Mouse (Mus musculus): Measurements from ENCODE around the gene Mfsd12. TPM values are rescaled to one million over a fixed set of nuclear protein-coding genes. Genes with fewer than 3 reads are reported as not detected.

Mfsd12 gene
- polyA plus RNA-seq, 1 experiment from 2014 or later, result 7.4 TPM

DNA sequence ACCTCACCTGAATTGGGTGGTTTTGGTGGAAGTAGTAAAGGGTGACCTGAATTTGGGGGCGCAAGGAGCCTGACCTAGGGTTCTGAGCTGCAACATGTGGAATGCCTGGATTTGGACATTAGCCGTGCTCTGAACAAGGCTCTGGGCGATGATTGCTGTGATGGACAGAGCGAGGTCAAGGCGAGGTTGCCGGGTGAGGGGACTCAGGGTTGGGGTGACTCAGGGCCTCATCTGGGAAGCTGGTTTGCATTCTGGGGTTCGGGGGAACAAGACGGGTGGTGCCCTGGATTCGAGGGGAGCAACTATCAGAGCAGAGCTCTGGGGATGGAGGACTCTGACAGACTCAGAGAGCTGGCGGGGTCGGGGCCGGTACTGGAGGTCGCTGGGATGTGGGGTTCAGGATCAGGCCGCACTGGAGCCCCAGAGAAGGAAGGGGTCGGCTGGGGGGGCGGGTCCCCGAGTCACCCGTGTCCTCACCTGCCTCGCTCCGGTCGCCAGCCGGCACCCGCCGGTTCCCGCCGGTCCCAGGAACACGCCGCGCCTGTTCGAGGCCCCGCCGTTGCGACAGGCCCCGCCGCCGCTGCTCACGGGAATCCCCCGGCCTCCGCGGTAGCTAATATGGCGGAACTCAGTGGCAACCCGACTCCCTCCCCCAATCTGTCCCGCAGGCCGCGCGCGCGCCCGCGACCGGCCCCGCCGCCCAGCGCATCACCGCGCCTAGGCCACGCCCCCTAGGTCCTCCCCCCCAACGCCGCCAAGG is 20.7 kb downstream of the Mfsd12 start, which contains the start of gene Fzr1:
TSS of gene Fzr1 (minus strand) at position 724 of the 760 bp plus-strand sequence.
- no peak; the same call in 1 of the 2 replicates for ATAC-seq (ENCODE audit: low FRiP score, low TSS enrichment)
- Histone ChIP-seq H3K9me3 (ENCODE audit: control insufficient read depth, low read length) (no peaks in the 10 kb centered on the region), H3K36me3 (ENCODE audit: control insufficient read depth, insufficient read depth, low read length) (peaks cover 5% of the 10 kb centered on the region; the same call in 1 of the 2 replicates), H3K27me3 (ENCODE audit: control insufficient read depth, insufficient read depth, low read length) (no peaks in the 10 kb centered on the region), H3K4me1 (replicated peaks; ENCODE audit: control insufficient read depth, insufficient read depth) (peaks cover 13% of the 10 kb centered on the region), H3K4me3 (ENCODE audit: low read depth, low read length) (peak within 1 kb of the TSS; percentile 86), H3K4me2 (replicated peaks; ENCODE audit: low read depth) (peak within 1 kb of the TSS; percentile 84), H3K9ac (ENCODE audit: low read length) (peak within 1 kb of the TSS; percentile 91), H3K27ac (replicated peaks) (peak within 1 kb of the TSS; percentile 77)
- DNase-seq (ENCODE audit: low spot score), result no peak
- TF ChIP-seq EP300 (optimal IDR thresholded peaks at IDR 0.05) (no peak), CTCF (IDR thresholded peaks at IDR 0.05; ENCODE audit: low read depth) (no peak)
- WGBS, result under 1% methylated on average over 53 of the region's 59 CpGs

DNA sequence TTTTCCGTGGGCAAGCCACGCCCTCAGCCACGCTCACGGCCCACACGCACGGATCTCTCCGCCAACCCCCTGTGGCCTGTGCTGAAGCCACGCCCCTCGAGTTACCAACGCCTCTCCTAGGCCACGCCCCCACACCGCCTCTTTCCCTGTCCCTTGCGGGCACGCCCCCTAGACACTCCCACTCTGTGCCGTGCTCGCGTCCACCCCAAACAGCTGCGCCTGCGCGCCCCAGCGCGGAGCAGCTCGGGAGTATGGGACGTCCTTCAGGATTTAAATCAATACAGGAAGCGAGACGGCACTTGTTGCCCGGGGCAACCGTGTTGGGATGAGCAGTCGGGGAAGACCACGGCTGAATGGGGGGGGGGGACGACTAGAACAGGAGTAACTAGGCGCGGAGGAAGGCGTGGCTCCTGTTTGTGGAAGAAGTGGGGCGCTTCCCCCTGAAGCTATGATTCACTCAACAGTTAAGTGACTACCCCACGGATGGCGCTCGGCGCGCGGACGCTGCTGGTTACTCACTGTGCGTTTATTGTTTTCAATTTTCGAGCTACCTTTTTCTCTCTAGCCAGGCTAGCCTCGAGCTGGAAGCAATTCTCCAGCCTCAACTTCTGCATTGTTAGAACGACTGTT is 21.4 kb downstream of the Mfsd12 start:
- DNase-seq (ENCODE audit: low spot score), result peak; percentile 100
- ATAC-seq (ENCODE audit: low FRiP score, low TSS enrichment), result peak; percentile 95
- Histone ChIP-seq H3K9ac (ENCODE audit: low read length) (peak overlapping the region; percentile 43), H3K4me3 (ENCODE audit: low read depth, low read length) (peak overlapping the region; percentile 86), H3K27ac (replicated peaks) (peak overlapping the region; percentile 25; the same call in 1 of the 2 replicates), H3K36me3 (ENCODE audit: control insufficient read depth, insufficient read depth, low read length) (peaks cover 5% of the 10 kb centered on the region; the same call in 1 of the 2 replicates), H3K9me3 (ENCODE audit: control insufficient read depth, low read length) (no peaks in the 10 kb centered on the region), H3K4me2 (replicated peaks; ENCODE audit: low read depth) (peak overlapping the region; percentile 57), H3K4me1 (replicated peaks; ENCODE audit: control insufficient read depth, insufficient read depth) (peaks cover 13% of the 10 kb centered on the region), H3K27me3 (ENCODE audit: control insufficient read depth, insufficient read depth, low read length) (no peaks in the 10 kb centered on the region)
- WGBS, result under 1% methylated on average over 42 of the region's 46 CpGs
- TF ChIP-seq EP300 (optimal IDR thresholded peaks at IDR 0.05) (no peak), CTCF (IDR thresholded peaks at IDR 0.05; ENCODE audit: low read depth) (peak; percentile 40)

GRCm38 (mm10) chr10:81379183-81379553 is 21.9 kb downstream of the Mfsd12 start:
- no peaks in the 10 kb centered on the region for H3K27me3 ChIP-seq (ENCODE audit: control insufficient read depth, insufficient read depth, low read length)
- H3K4me3 ChIP-seq (ENCODE audit: low read depth, low read length), result peak overlapping the region; percentile 51
- peak overlapping the region; percentile 43 for H3K9ac ChIP-seq (ENCODE audit: low read length)
- ATAC-seq (ENCODE audit: low FRiP score, low TSS enrichment) (no peak), DNase-seq (ENCODE audit: low spot score) (no peak)
- H3K36me3 ChIP-seq (ENCODE audit: control insufficient read depth, insufficient read depth, low read length), result peaks cover 3% of the 10 kb centered on the region; the same call in 1 of the 2 replicates
- peaks cover 13% of the 10 kb centered on the region for H3K4me1 ChIP-seq (replicated peaks; ENCODE audit: control insufficient read depth, insufficient read depth)
- peak overlapping the region; percentile 57 for H3K4me2 ChIP-seq (replicated peaks; ENCODE audit: low read depth)
- WGBS, result 60% methylated on average over 3 of the region's 3 CpGs
- TF ChIP-seq EP300 (optimal IDR thresholded peaks at IDR 0.05) (no peak), CTCF (IDR thresholded peaks at IDR 0.05; ENCODE audit: low read depth) (no peak)
- H3K9me3 ChIP-seq (ENCODE audit: control insufficient read depth, low read length), result no peaks in the 10 kb centered on the region
- peak overlapping the region; percentile 25; the same call in 1 of the 2 replicates for H3K27ac ChIP-seq (replicated peaks)

DNA sequence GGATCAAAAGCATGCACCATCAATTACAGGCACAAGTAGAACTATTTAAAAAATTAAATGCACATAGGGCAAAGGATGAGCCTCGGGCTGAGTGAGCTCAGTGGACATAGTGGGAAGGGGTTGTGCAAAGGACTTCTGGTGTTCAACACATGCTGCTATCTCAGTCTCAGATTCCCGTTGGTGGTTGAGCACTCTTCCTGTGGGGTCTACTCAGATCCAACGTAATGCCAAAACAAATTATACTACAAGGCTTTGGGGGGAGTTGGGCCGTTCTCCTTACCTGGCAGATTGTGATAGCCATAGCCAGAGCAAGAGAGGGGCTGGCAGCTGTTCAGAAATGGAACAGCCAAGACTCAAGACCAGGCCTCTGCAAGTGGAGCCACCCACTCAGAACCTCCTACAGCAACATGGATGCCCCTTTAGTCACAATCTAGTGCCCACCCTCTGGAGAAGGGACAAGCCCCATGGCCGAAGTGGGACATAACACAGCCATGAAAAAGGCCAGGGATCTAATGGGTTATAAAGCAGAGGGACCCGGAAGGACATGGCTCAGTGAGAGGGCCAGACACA is 22.6 kb downstream of the Mfsd12 start:
- no peak overlapping the region for H3K4me3 ChIP-seq (ENCODE audit: low read depth, low read length)
- no peak overlapping the region for H3K4me2 ChIP-seq (replicated peaks; ENCODE audit: low read depth)
- WGBS, result 89% methylated on average over 6 of the region's 6 CpGs
- H3K4me1 ChIP-seq (replicated peaks; ENCODE audit: control insufficient read depth, insufficient read depth), result peaks cover 13% of the 10 kb centered on the region
- no peaks in the 10 kb centered on the region for H3K9me3 ChIP-seq (ENCODE audit: control insufficient read depth, low read length)
- no peak for DNase-seq (ENCODE audit: low spot score)
- H3K27ac ChIP-seq (replicated peaks), result no peak overlapping the region
- no peaks in the 10 kb centered on the region for H3K36me3 ChIP-seq (ENCODE audit: control insufficient read depth, insufficient read depth, low read length)
- no peak for TF ChIP-seq CTCF (IDR thresholded peaks at IDR 0.05; ENCODE audit: low read depth)
- no peak for TF ChIP-seq EP300 (optimal IDR thresholded peaks at IDR 0.05)
- no peak overlapping the region for H3K9ac ChIP-seq (ENCODE audit: low read length)
- ATAC-seq (ENCODE audit: low FRiP score, low TSS enrichment), result no peak
- H3K27me3 ChIP-seq (ENCODE audit: control insufficient read depth, insufficient read depth, low read length), result no peaks in the 10 kb centered on the region

GRCm38 (mm10) chr10:81382039-81382438 is 24.7 kb downstream of the Mfsd12 start:
- Histone ChIP-seq H3K9ac (ENCODE audit: low read length) (no peak overlapping the region), H3K9me3 (ENCODE audit: control insufficient read depth, low read length) (no peaks in the 10 kb centered on the region), H3K4me2 (replicated peaks; ENCODE audit: low read depth) (no peak overlapping the region), H3K4me1 (replicated peaks; ENCODE audit: control insufficient read depth, insufficient read depth) (peaks cover 13% of the 10 kb centered on the region), H3K27me3 (ENCODE audit: control insufficient read depth, insufficient read depth, low read length) (no peaks in the 10 kb centered on the region), H3K36me3 (ENCODE audit: control insufficient read depth, insufficient read depth, low read length) (peaks cover 4% of the 10 kb centered on the region; the same call in 1 of the 2 replicates), H3K4me3 (ENCODE audit: low read depth, low read length) (no peak overlapping the region), H3K27ac (replicated peaks) (peak overlapping the region; percentile 30; the same call in 1 of the 2 replicates)
- peak; percentile 88 for DNase-seq (ENCODE audit: low spot score)
- TF ChIP-seq EP300 (optimal IDR thresholded peaks at IDR 0.05), result no peak
- TF ChIP-seq CTCF (IDR thresholded peaks at IDR 0.05; ENCODE audit: low read depth), result no peak
- 51% methylated on average over 5 of the region's 5 CpGs for WGBS
- peak; percentile 1; the same call in 1 of the 2 replicates for ATAC-seq (ENCODE audit: low FRiP score, low TSS enrichment)
